Mouse (Mus musculus): ENCODE measurements around the gene Kdm2b. TPM values are rescaled to one million over a fixed set of nuclear protein-coding genes. Genes with fewer than 3 reads are reported as not detected.

The Kdm2b gene
- polyA plus RNA-seq (2012; rRNA removed): 81.7 and 102 TPM in 2 replicates

DNA sequence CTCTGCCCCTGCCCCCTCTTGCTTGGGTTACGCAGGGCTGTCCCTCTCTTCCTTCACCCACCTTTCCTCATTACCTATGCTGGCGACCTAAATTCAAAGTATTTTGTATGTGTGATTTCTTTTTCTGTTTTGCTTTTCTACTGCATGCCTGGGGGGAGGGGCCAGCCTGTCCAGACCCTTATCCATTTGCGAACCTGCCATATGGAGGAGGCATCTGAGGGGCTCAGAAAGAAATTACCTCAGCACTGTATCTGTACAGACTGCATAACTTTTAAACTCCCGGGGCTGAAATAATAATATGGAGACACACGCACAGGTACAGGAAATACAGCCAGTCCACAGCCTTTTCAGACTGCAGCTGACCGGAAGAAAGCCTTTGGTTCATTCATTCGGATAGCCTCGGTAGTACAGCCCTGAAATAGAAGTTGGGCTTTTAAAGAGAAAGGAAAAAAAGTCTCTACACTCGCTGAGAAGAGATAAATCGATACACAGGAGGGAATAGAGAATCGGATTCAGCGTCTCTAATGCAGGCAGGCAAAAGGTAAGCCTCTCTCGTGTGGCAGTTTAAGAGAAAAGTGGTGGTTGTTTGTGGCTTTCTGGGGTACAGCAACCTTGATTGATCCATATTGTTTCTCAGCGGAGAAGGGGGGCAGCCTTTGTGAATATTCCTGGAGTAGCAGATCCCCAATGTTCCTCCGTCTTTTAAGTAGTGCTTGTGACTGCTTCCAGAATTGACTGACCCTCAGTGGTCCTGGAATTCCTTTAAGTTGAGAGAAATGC, at the start of gene Kdm2b:
Gene Kdm2b (minus strand): TSS at position 273 of the 780 bp plus-strand sequence.
- no peak for TF ChIP-seq CTCF (IDR thresholded peaks at IDR 0.05; ENCODE audit: borderline replicate concordance, extremely low read depth, insufficient read depth, insufficient read length)
- TF ChIP-seq POLR2A (IDR thresholded peaks at IDR 0.05; ENCODE audit: borderline replicate concordance, extremely low read depth, insufficient read depth, insufficient read length, poor library complexity, severe bottlenecking): no peak
- DNase-seq (ENCODE audit: low read depth): peak; percentile 74

DNA sequence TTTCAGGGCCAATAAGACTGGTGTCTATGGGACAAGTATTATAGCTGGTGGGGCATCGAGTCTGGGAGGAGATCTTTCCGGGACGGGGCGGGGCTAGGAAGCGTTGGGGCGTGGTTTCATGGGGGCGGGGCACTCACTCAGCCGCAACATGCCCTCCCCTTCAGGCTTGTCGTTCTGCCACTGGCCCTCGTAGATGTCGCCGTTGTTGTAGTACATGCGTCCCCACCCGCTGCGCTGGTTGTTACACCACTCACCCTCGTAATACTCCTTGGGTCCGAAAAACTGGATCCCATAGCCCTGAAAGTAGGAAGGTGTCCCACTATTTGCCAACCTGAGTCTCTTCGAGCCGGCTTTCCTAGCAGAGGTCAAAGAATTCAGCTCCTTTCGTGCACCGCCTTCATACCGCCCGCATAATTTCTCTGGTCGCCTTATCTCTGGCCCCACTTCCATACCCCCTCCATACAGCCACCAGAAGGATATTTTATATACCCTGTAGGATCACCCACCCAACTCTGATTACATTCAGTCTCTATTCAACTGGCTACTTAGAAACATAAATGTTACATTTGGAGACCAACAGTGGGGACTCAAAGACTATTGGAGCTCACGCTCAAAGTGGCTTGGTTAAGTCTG, 49.6 kb upstream of the Kdm2b start:
- DNase-seq (ENCODE audit: low read depth): peak; percentile 47
- TF ChIP-seq POLR2A (IDR thresholded peaks at IDR 0.05; ENCODE audit: borderline replicate concordance, extremely low read depth, insufficient read depth, insufficient read length, poor library complexity, severe bottlenecking) (no peak), CTCF (IDR thresholded peaks at IDR 0.05; ENCODE audit: borderline replicate concordance, extremely low read depth, insufficient read depth, insufficient read length) (no peak)

DNA sequence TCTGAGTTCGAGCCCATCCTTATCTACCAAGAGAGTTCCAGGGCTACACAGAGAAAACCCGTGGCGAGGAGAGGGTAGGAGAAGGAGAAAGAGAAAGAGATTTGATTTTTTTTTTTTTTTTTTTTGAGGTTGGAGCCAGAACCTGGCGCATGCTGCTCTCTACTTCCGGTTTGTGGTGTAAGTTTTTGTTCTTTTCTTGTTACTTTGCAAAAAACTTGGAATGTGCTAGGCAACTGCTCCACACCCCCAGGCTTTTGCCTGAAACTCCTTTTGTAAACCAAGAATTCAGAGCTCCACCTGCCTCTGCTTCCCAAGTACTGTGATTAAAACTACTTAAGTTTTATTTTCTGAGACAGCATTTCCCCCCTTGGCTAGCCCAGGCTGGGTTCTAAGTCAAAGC, 48.5 kb upstream of the Kdm2b start:
- TF ChIP-seq CTCF (IDR thresholded peaks at IDR 0.05; ENCODE audit: borderline replicate concordance, extremely low read depth, insufficient read depth, insufficient read length) (no peak), POLR2A (IDR thresholded peaks at IDR 0.05; ENCODE audit: borderline replicate concordance, extremely low read depth, insufficient read depth, insufficient read length, poor library complexity, severe bottlenecking) (no peak)
- no peak for DNase-seq (ENCODE audit: low read depth)

GRCm38 (mm10) chr5:123035564-123035963, 45.9 kb upstream of the Kdm2b start:
- DNase-seq (ENCODE audit: low read depth): peak; percentile 58
- TF ChIP-seq CTCF (IDR thresholded peaks at IDR 0.05; ENCODE audit: borderline replicate concordance, extremely low read depth, insufficient read depth, insufficient read length): no peak
- TF ChIP-seq POLR2A (IDR thresholded peaks at IDR 0.05; ENCODE audit: borderline replicate concordance, extremely low read depth, insufficient read depth, insufficient read length, poor library complexity, severe bottlenecking): no peak

DNA sequence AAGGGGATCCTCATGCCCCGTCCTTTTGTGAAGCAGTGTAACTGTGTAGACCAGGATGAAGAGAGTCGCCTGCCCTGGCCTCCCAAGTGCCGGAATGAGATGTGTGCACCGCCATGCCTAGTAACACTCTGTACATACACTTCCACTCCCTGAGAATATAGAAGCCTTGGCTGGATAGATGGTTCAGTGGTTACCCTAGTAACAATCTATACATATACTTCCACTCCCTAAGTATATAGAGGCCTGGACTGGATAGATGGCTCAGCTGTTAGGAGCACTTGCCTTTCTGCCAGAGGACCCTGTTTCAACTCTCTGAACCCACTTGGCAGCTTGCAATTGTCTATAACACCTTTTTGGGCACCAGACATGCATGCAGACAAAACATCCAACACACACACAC, 45.5 kb upstream of the Kdm2b start:
- DNase-seq (ENCODE audit: low read depth): no peak
- TF ChIP-seq CTCF (IDR thresholded peaks at IDR 0.05; ENCODE audit: borderline replicate concordance, extremely low read depth, insufficient read depth, insufficient read length): no peak
- no peak for TF ChIP-seq POLR2A (IDR thresholded peaks at IDR 0.05; ENCODE audit: borderline replicate concordance, extremely low read depth, insufficient read depth, insufficient read length, poor library complexity, severe bottlenecking)

DNA sequence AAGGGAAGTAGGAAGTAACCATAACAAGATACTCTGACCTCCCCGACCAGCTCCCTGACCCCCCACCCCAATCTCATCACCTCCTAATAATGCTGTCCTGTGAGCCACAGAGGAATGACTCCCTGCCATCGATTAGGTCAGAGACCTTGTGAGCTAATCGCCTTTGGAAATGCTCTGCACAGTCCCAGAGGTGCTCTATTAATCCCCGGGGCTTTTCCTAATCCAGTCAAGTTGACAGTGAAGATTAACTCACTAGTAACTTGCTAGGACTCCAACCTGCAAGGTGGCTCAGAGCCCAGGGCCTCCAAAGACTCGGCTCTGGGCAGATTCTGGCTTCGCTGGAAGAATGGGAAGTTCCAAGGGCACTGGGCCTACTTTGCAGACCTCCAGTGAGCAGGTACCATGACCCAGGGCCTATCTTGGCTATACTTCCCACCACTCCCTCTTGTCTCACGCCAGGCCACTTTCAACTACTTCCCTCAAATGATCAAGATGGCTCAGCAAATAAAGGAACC, 44.1 kb upstream of the Kdm2b start:
- no peak for TF ChIP-seq POLR2A (IDR thresholded peaks at IDR 0.05; ENCODE audit: borderline replicate concordance, extremely low read depth, insufficient read depth, insufficient read length, poor library complexity, severe bottlenecking)
- no peak for DNase-seq (ENCODE audit: low read depth)

- no peak for DNase-seq (ENCODE audit: low read depth)
- no peak for TF ChIP-seq CTCF (IDR thresholded peaks at IDR 0.05; ENCODE audit: borderline replicate concordance, extremely low read depth, insufficient read depth, insufficient read length)
- no peak for TF ChIP-seq POLR2A (IDR thresholded peaks at IDR 0.05; ENCODE audit: borderline replicate concordance, extremely low read depth, insufficient read depth, insufficient read length, poor library complexity, severe bottlenecking)
Measured at GRCm38 (mm10) chr5:123031312-123031711, 41.7 kb upstream of the Kdm2b start.

DNA sequence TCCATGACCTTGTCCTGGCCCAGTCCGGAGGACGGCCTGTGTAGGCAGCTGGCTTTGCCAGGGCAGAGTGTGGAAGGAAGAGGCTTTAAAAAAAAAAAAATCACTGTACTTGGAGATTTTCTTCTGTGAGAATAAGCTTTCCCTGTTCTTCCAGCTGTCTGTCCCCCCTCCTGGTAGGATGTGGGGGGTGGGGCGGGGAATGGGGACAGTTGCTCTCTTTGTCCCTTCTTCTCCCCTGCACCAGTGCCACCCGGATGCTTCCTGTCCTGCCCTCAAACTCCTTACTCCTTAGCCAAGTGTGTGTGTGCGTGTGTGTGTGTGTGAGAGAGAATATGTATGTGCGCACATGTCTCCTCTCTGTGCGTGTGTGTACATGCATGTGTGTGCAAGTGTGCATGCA, 40.1 kb upstream of the Kdm2b start:
- DNase-seq (ENCODE audit: low read depth): no peak
- TF ChIP-seq CTCF (IDR thresholded peaks at IDR 0.05; ENCODE audit: borderline replicate concordance, extremely low read depth, insufficient read depth, insufficient read length): no peak
- no peak for TF ChIP-seq POLR2A (IDR thresholded peaks at IDR 0.05; ENCODE audit: borderline replicate concordance, extremely low read depth, insufficient read depth, insufficient read length, poor library complexity, severe bottlenecking)

DNA sequence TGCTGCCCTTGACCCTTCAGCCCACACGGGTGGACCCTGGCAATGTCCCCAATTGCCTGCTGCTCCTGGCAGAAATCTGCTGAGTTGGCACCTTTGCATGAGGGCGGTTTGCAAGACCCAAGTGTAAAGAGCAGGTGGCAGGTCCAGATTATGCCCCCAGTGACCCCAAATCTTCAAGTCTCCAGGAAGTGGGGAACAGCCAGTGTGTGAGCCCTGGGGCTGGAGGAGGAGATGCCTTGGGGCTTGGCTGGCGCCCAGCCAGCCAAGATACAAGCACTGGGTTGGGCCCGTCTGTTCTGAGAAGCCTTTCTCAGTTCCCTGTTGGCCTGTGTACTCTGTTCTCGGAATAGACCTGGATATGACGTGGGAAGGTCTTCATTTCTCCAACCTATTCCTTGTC, 37.8 kb upstream of the Kdm2b start:
- TF ChIP-seq CTCF (IDR thresholded peaks at IDR 0.05; ENCODE audit: borderline replicate concordance, extremely low read depth, insufficient read depth, insufficient read length): no peak
- no peak for TF ChIP-seq POLR2A (IDR thresholded peaks at IDR 0.05; ENCODE audit: borderline replicate concordance, extremely low read depth, insufficient read depth, insufficient read length, poor library complexity, severe bottlenecking)
- DNase-seq (ENCODE audit: low read depth): no peak

DNA sequence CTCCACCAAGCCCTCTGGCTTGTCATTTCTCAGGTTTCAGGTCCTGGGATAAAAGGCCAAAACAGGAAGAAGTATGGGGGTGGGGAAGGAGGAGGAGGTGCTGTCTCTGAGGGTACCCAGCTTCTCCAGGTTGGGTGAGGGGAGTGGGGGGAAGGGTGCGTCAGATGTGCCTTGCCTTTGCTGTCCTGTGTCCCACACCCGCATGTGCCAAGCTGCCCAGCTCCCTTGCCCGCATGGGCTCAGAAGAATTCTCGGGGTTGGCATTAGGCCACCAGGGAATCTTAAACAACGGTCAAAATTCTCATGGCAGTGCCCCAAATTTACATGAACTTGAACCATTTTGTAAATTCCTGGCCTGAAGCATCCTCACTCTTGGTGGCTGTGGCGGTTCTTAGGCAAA, 36.8 kb upstream of the Kdm2b start:
- DNase-seq (ENCODE audit: low read depth): no peak
- TF ChIP-seq POLR2A (IDR thresholded peaks at IDR 0.05; ENCODE audit: borderline replicate concordance, extremely low read depth, insufficient read depth, insufficient read length, poor library complexity, severe bottlenecking): no peak
- no peak for TF ChIP-seq CTCF (IDR thresholded peaks at IDR 0.05; ENCODE audit: borderline replicate concordance, extremely low read depth, insufficient read depth, insufficient read length)

DNA sequence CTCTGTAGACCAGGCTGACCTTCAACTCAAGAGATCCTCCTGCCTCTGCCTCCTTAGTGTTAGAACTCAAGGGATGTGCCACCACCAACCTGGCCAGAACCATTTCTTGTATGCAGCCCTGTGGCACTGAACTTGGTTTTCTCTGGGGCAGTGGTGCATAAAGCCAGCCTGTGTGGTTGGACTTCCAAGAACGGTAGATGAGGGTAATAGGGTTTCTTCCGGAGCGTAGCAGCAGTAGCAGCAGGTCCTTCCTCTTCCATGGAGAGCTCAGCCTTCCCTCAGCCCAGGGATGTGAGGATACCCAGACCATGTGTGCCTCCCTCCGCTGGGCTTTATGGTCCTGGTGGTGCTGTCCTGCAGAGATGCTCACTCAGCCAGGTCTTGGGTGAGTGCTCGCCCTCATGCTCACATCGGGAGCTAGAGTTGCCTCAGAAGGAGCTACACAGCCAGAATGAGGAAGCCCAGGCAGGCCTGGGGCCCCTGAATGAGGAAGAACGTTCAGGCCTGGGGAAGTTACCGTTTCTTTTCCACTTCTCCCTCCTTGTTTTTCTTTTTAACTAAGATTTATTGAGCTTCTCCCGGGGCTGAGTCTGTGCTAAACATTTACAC, 35.4 kb upstream of the Kdm2b start:
- no peak for TF ChIP-seq POLR2A (IDR thresholded peaks at IDR 0.05; ENCODE audit: borderline replicate concordance, extremely low read depth, insufficient read depth, insufficient read length, poor library complexity, severe bottlenecking)
- TF ChIP-seq CTCF (IDR thresholded peaks at IDR 0.05; ENCODE audit: borderline replicate concordance, extremely low read depth, insufficient read depth, insufficient read length): no peak
- no peak for DNase-seq (ENCODE audit: low read depth)
